Mouse (Mus musculus) hindbrain, postnatal 0 days (tissue): ENCODE results near the gene Hcfc2. TPM values are rescaled to one million over a fixed set of nuclear protein-coding genes. Genes with fewer than 3 reads are reported as not detected.
A peak's percentile ranks its signal among the peaks of the same experiment; 100 is the strongest.

ENCODE experiments used
- ATAC-seq: fragments of 200-750 bp; cut with Nextera tagmentation; 2 replicates; pipeline ENCODE4 v1.8.0; 2017; ENCODE audit warnings: mild to moderate bottlenecking, moderate TSS enrichment, moderate library complexity
- DNase-seq: peaks from one replicate; pipeline ENCODE4 v3.0.0-alpha.2; 2015; ENCODE audit warnings: low spot score
- H3K27ac ChIP-seq: fragments of 300-500 bp; sonication (generic); 2 replicates; pipeline ENCODE4 v1.5.1; 2014; ENCODE audit warnings: mild to moderate bottlenecking
- H3K27me3 ChIP-seq: fragments of 300-500 bp; sonication (generic); 2 replicates; pipeline ENCODE4 v1.6.1; 2014; ENCODE audit warnings: low read length, mixed read lengths; ENCODE audit not compliant: insufficient read depth
- H3K36me3 ChIP-seq: fragments of 300-500 bp; sonication (generic); 2 replicates; pipeline ENCODE4 v1.6.1; 2014; ENCODE audit warnings: low read length, mixed read lengths; ENCODE audit not compliant: insufficient read depth
- H3K4me1 ChIP-seq: fragments of 300-500 bp; sonication (generic); 2 replicates; pipeline ENCODE4 v1.6.1; 2014; ENCODE audit warnings: antibody characterized with exemption, low read length, mixed read lengths; ENCODE audit not compliant: insufficient read depth
- H3K4me2 ChIP-seq: fragments of 300-500 bp; sonication (generic); 2 replicates; pipeline ENCODE4 v1.6.1; 2014; ENCODE audit warnings: low read depth, mild to moderate bottlenecking, low read length, moderate library complexity, mixed read lengths
- H3K4me3 ChIP-seq: fragments of 300-500 bp; sonication (generic); 2 replicates; pipeline ENCODE4 v1.5.1; 2014; ENCODE audit warnings: low read length
- H3K9ac ChIP-seq: fragments of 300-500 bp; sonication (generic); replicated peaks from 2 replicates; pipeline ENCODE4 v1.6.1; 2014; ENCODE audit warnings: mild to moderate bottlenecking, low read length, moderate library complexity, mixed read lengths
- H3K9me3 ChIP-seq: fragments of 300-500 bp; sonication (generic); 2 replicates; pipeline ENCODE4 v1.6.1; 2016; ENCODE audit warnings: low read length, mixed read lengths
- CTCF ChIP-seq: IDR thresholded peaks from 2 replicates; pipeline ENCODE4 v1.5.1; 2016; ENCODE audit warnings: antibody characterized with exemption, control low read depth, low read depth
- WGBS: fragments of 180-500 bp; shearing (Covaris S2); extraction: QIAGEN DNeasy Blood & Tissue Kit; methylation state at CpG from one replicate; pipeline ENCODE4 v1.1.7; 2014; 5-methylcytosine and 5-hydroxymethylcytosine counted together
- polyA plus RNA-seq: library from polyadenylated mRNA; unstranded; fragments of >200 nt; fragmentation: Nextera tagmentation; extraction: Ambion mirVana; gene quantifications from 2 replicates; pipeline ENCODE4 v1.2.1, GENCODE M21; 2015
- total RNA-seq: library from RNA; depleted of rRNA; stranded (reverse); fragments of >200 nt; gene quantifications from 2 replicates; pipeline ENCODE4 v1.2.3, GENCODE M21; 2014

The Hcfc2 gene
- total and polyA plus RNA-seq, 2 experiments from 2014 or later, result 22.9 to 24.8 TPM

- WGBS, result 83% methylated on average over 2 of the region's 2 CpGs
- Histone ChIP-seq H3K27me3 (no peaks in the 10 kb centered on the region), H3K4me1 (no peaks in the 10 kb centered on the region), H3K9ac (no peak overlapping the region), H3K9me3 (no peaks in the 10 kb centered on the region), H3K36me3 (no peaks in the 10 kb centered on the region), H3K4me3 (no peak overlapping the region), H3K27ac (no peak overlapping the region), H3K4me2 (no peak overlapping the region)
- no peak for TF ChIP-seq CTCF
- no peak for DNase-seq
- ATAC-seq, result no peak
Measured at GRCm38 (mm10) chr10:82663289-82663688, 32.7 kb upstream of the Hcfc2 start.

GRCm38 (mm10) chr10:82665951-82666350 is 30.0 kb upstream of the Hcfc2 start:
- Histone ChIP-seq H3K4me2 (no peak overlapping the region), H3K9me3 (no peaks in the 10 kb centered on the region), H3K27me3 (no peaks in the 10 kb centered on the region), H3K9ac (no peak overlapping the region), H3K27ac (no peak overlapping the region), H3K36me3 (no peaks in the 10 kb centered on the region), H3K4me3 (no peak overlapping the region), H3K4me1 (no peaks in the 10 kb centered on the region)
- ATAC-seq (no peak), DNase-seq (no peak)
- TF ChIP-seq CTCF, result no peak
- 63% methylated on average over 3 of the region's 3 CpGs for WGBS

GRCm38 (mm10) chr10:82666436-82667234 is 29.3 kb upstream of the Hcfc2 start:
- 0 out of 2 replicates have a peak overlapping the region, but pooled peaks have one; percentile 9 for H3K4me3 ChIP-seq
- H3K4me1 ChIP-seq, result no peaks in the 10 kb centered on the region
- ATAC-seq (peak; percentile 94), DNase-seq (peak; percentile 93)
- no peaks in the 10 kb centered on the region for H3K27me3 ChIP-seq
- TF ChIP-seq CTCF, result peak; percentile 96
- H3K9me3 ChIP-seq, result no peaks in the 10 kb centered on the region
- WGBS, result 19% methylated on average over 22 of the region's 22 CpGs
- H3K36me3 ChIP-seq, result no peaks in the 10 kb centered on the region
- H3K4me2 ChIP-seq, result peak overlapping the region; percentile 44
- H3K27ac ChIP-seq, result no peak overlapping the region
- no peak overlapping the region for H3K9ac ChIP-seq

- no peaks in the 10 kb centered on the region for H3K4me1 ChIP-seq
- no peak overlapping the region for H3K4me3 ChIP-seq
- TF ChIP-seq CTCF, result no peak
- H3K4me2 ChIP-seq, result no peak overlapping the region
- H3K27ac ChIP-seq, result no peak overlapping the region
- H3K36me3 ChIP-seq, result no peaks in the 10 kb centered on the region
- WGBS, result 62% methylated on average over 6 of the region's 6 CpGs
- ATAC-seq (no peak), DNase-seq (no peak)
- no peaks in the 10 kb centered on the region for H3K9me3 ChIP-seq
- no peaks in the 10 kb centered on the region for H3K27me3 ChIP-seq
- no peak overlapping the region for H3K9ac ChIP-seq
Measured at GRCm38 (mm10) chr10:82670205-82670604, 25.8 kb upstream of the Hcfc2 start.

- ATAC-seq (peak; percentile 27; the same call in 1 of the 2 replicates), DNase-seq (peak; percentile 74)
- no peaks in the 10 kb centered on the region for H3K36me3 ChIP-seq
- no peak overlapping the region for H3K4me3 ChIP-seq
- 56% methylated on average over 6 of the region's 6 CpGs for WGBS
- no peaks in the 10 kb centered on the region for H3K4me1 ChIP-seq
- no peak overlapping the region for H3K4me2 ChIP-seq
- no peaks in the 10 kb centered on the region for H3K27me3 ChIP-seq
- H3K9ac ChIP-seq, result no peak overlapping the region
- no peaks in the 10 kb centered on the region for H3K9me3 ChIP-seq
- H3K27ac ChIP-seq, result no peak overlapping the region; the same call in 1 of the 2 replicates
- TF ChIP-seq CTCF, result no peak
Measured at GRCm38 (mm10) chr10:82676949-82677348, 19.0 kb upstream of the Hcfc2 start.

- H3K4me3 ChIP-seq, result no peak overlapping the region
- WGBS, result 88% methylated on average over 5 of the region's 5 CpGs
- DNase-seq (no peak), ATAC-seq (no peak)
- H3K27ac ChIP-seq, result no peak overlapping the region
- TF ChIP-seq CTCF, result no peak
- no peak overlapping the region for H3K4me2 ChIP-seq
- no peaks in the 10 kb centered on the region for H3K36me3 ChIP-seq
- H3K9me3 ChIP-seq, result no peaks in the 10 kb centered on the region
- no peaks in the 10 kb centered on the region for H3K27me3 ChIP-seq
- H3K4me1 ChIP-seq, result no peaks in the 10 kb centered on the region
- no peak overlapping the region for H3K9ac ChIP-seq
Measured at GRCm38 (mm10) chr10:82680769-82681168, 15.2 kb upstream of the Hcfc2 start.

GRCm38 (mm10) chr10:82681639-82682038 is 14.3 kb upstream of the Hcfc2 start:
- TF ChIP-seq CTCF, result no peak
- ATAC-seq (no peak), DNase-seq (no peak)
- no peaks in the 10 kb centered on the region for H3K27me3 ChIP-seq
- no peaks in the 10 kb centered on the region for H3K36me3 ChIP-seq
- 74% methylated on average over 7 of the region's 7 CpGs for WGBS
- no peaks in the 10 kb centered on the region for H3K9me3 ChIP-seq
- no peak overlapping the region for H3K4me2 ChIP-seq
- no peak overlapping the region for H3K9ac ChIP-seq
- H3K4me1 ChIP-seq, result no peaks in the 10 kb centered on the region
- H3K27ac ChIP-seq, result no peak overlapping the region
- H3K4me3 ChIP-seq, result no peak overlapping the region
